Mouse (Mus musculus) heart, postnatal 0 days (tissue): ENCODE measurements around the gene Xpc.

Source experiments
- CTCF ChIP-seq: IDR thresholded peaks from 2 replicates; pipeline ENCODE4 v1.5.1; 2016; ENCODE audit warnings: antibody characterized with exemption, control low read depth, low read depth
- EP300 ChIP-seq: IDR thresholded peaks from 2 replicates; pipeline ENCODE4 v1.6.1; 2016; ENCODE audit warnings: antibody characterized with exemption, low read depth

- TF ChIP-seq EP300 (no peak), CTCF (no peak)
Observed at GRCm38 (mm10) chr6:91452056-91452455, 63.6 kb downstream of the Xpc start.
